Mouse (Mus musculus) myocyte (in vitro differentiated cells): ENCODE measurements around the gene Sh3rf3.

ENCODE experiments used
- CEBPB ChIP-seq: IDR thresholded peaks from 2 replicates; pipeline ENCODE4 v1.6.1; 2011; ENCODE audit warnings: mild to moderate bottlenecking, moderate library complexity; ENCODE audit not compliant: poor library complexity, insufficient read depth, severe bottlenecking
- E2F4 ChIP-seq: IDR thresholded peaks from one replicate; pipeline ENCODE4 v1.6.1; 2011; ENCODE audit warnings: mild to moderate bottlenecking, control low read depth, moderate library complexity; ENCODE audit not compliant: insufficient read depth
- MAX ChIP-seq: IDR thresholded peaks from one replicate; pipeline ENCODE4 v1.6.1; 2011; ENCODE audit warnings: low read depth, mild to moderate bottlenecking, control low read depth
- MYOG ChIP-seq, 3 experiments: IDR thresholded peaks; one replicate each; pipeline ENCODE4 v1.6.1; 2011; ENCODE audit warnings: control low read depth in 2 of 3, low read depth in 2 of 3, mild to moderate bottlenecking in 2 of 3; ENCODE audit not compliant: insufficient read length in 2 of 3, control insufficient read depth in 1 of 3, insufficient read depth in 1 of 3
- POLR2A ChIP-seq: IDR thresholded peaks from one replicate; pipeline ENCODE4 v1.6.1; 2011; ENCODE audit warnings: low read depth, mild to moderate bottlenecking, control low read depth, moderate library complexity; ENCODE audit not compliant: insufficient read length
- POLR2AphosphoS2 ChIP-seq: IDR thresholded peaks from one replicate; pipeline ENCODE4 v1.6.1; 2011; ENCODE audit warnings: low read depth, control low read depth; ENCODE audit not compliant: insufficient read length
- REST ChIP-seq: IDR thresholded peaks from one replicate; pipeline ENCODE4 v1.6.1; 2011; ENCODE audit warnings: mild to moderate bottlenecking, control low read depth, moderate library complexity; ENCODE audit not compliant: insufficient read depth, insufficient read length
- SRF ChIP-seq: IDR thresholded peaks from one replicate; pipeline ENCODE4 v1.6.1; 2011; ENCODE audit warnings: low read depth; ENCODE audit not compliant: control insufficient read depth, insufficient read length
- TCF12 ChIP-seq: IDR thresholded peaks from one replicate; pipeline ENCODE4 v1.6.1; 2011; ENCODE audit warnings: mild to moderate bottlenecking, control low read depth; ENCODE audit not compliant: poor library complexity, insufficient read depth, severe bottlenecking
- TCF3 ChIP-seq: IDR thresholded peaks from one replicate; pipeline ENCODE4 v1.6.1; 2011; ENCODE audit warnings: low read depth, control low read depth; ENCODE audit not compliant: insufficient read length
- USF1 ChIP-seq: IDR thresholded peaks from one replicate; pipeline ENCODE4 v1.6.1; 2011; ENCODE audit warnings: low read depth, mild to moderate bottlenecking, control low read depth, moderate library complexity

GRCm38 (mm10) chr10:59150938-59151657 is 337.9 kb downstream of the Sh3rf3 start:
- TF ChIP-seq POLR2A (no peak), SRF (no peak), REST (no peak), USF1 (no peak), CEBPB (no peak), MAX (no peak), TCF12 (no peak), POLR2AphosphoS2 (no peak), MYOG (IDR thresholded peaks at IDR 0.05; ENCODE audit: control insufficient read depth in 1 of 3, insufficient read depth in 1 of 3, insufficient read length in 2 of 3, low read depth in 2 of 3) (no peak), TCF3 (no peak), E2F4 (no peak)
